Mouse (Mus musculus) liver, postnatal 0 days (tissue): ENCODE measurements around the gene Inha.

Experiments
- CTCF ChIP-seq: sonication (generic); IDR thresholded peaks from 2 replicates; pipeline ENCODE4 v1.5.1; 2016; ENCODE audit warnings: antibody characterized with exemption, low read depth
- EP300 ChIP-seq: IDR thresholded peaks from 2 replicates; pipeline ENCODE4 v1.6.1; 2016; ENCODE audit warnings: antibody characterized with exemption, low read depth, mild to moderate bottlenecking

DNA sequence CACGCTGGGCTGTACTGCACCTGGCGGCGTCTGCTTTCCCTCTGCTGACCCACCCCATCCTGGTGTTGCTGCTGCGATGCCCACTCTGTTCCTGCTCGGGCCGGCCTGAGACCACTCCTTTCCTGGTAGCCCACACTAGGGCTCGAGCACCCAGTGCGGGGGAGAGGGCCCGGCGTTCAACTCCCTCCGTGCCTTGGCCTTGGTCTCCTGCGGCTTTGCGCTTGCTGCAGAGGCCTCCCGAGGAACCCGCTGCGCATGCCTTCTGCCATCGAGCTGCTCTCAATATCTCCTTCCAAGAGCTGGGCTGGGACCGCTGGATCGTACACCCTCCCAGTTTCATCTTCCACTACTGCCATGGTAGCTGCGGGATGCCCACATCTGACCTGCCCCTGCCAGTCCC, 2.7 kb downstream of the Inha start:
- TF ChIP-seq CTCF (no peak), EP300 (no peak)
